Mouse (Mus musculus) bone marrow, adult 2 months (tissue): ENCODE measurements around the gene Akr1c13.
"Not testable (repeated sequence)": the region's sequence is repeated elsewhere in the genome, so short reads cannot be mapped to it uniquely, and the experiment has no call there.

Experiments
- CTCF ChIP-seq: fragments of 200-500 bp; IDR thresholded peaks from 2 replicates; pipeline ENCODE4 v1.5.1; 2011; ENCODE audit warnings: low read length, control low read depth; ENCODE audit not compliant: control insufficient read depth, insufficient read depth
- POLR2A ChIP-seq: fragments of 200-500 bp; IDR thresholded peaks from 2 replicates; pipeline ENCODE4 v1.6.1; 2011; ENCODE audit warnings: low read depth, mild to moderate bottlenecking, control low read depth, low read length, borderline replicate concordance; ENCODE audit not compliant: control insufficient read depth

- TF ChIP-seq POLR2A, CTCF: not testable (repeated sequence)
Observed at GRCm38 (mm10) chr13:4215496-4215895, 24.5 kb downstream of the Akr1c13 start.
